Mouse (Mus musculus): ENCODE data around the gene Chrdl1. TPM values are rescaled to one million over a fixed set of nuclear protein-coding genes. Genes with fewer than 3 reads are reported as not detected.

Gene Chrdl1
- total RNA-seq (2014; fragmentation: Nextera tagmentation) = not detected in 2 replicates
- total RNA-seq (2017) = not detected in 2 replicates

DNA sequence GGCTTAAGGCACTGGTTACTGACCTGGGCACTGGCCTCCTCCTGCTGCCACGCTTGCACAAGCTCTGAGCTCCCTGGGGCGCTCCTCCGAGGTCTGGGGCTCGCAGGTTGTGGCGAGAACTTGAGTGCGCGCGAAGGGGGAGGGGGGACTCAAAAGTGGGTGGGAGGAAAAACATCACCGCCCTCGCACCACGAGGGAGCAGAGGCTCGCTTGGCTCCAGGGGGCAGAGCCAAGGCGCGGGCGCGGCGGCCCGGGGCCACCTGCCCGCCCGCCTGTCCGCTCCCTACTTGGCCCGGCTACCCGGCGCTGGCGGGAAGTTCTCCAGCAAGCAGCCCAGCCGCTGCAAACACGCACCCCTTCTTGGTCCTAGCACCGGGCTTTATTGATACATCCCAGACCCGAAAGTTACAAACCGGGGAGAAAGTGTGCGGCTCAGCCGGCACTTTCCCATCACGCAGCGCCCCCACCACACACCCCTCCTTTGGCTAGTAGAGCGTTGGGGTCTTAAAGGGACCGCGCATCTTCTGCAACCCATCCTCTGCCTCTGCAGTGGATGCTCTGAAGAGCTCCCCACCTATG lies at the start of gene Chrdl1:
TSS of gene Chrdl1 (minus strand) at position 472 of the 579 bp plus-strand sequence.
- ATAC-seq (replicated peaks; ENCODE audit: poor library complexity, severe bottlenecking) = no peak; the same call in 1 of the 2 replicates

GRCm38 (mm10) chrX:143442638-143443037 lies 48.6 kb upstream of the Chrdl1 start:
- no peak for ATAC-seq (replicated peaks; ENCODE audit: poor library complexity, severe bottlenecking)

DNA sequence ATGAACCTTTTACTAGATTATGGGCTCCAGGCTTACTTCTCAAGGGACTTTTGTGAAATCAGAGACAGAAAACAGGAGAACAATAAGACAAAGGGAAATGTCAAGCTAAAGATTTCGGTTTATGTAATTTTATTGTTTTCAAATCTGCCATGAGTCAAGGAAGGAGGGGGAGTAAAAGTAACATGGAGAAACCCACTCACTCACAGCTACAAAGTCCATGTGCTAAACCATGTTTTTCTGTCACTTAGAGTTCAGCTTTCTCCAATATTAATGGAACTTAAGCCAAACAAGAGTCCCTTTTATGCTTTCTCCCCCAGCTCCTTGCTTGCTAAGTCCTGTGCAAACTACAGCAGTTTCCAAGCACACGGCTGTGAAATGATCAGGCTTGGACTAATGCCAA lies 10.5 kb upstream of the Chrdl1 start:
- ATAC-seq (replicated peaks; ENCODE audit: poor library complexity, severe bottlenecking) = no peak

GRCm38 (mm10) chrX:143366256-143366959 lies 27.7 kb downstream of the Chrdl1 start:
- no peak for ATAC-seq (replicated peaks; ENCODE audit: poor library complexity, severe bottlenecking)

DNA sequence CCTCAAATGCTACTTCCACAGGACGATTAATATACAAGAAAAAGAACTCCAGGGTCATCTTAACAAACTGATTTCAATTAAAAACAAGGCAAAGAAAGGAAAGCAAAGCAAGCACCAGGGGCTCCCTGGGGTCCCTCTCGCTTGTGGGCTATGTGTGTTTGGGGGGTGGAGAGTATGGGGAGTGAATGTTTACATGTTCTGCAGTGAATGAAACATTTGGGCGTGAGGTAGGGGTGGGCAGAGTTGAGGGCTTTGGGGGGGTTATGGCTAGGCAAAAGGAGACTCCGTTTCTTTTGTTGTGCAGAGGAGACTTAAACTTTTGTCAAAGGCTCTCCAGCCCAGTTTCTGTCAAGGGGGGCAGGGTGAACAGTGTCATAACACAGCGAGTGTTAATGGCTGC lies 46.8 kb downstream of the Chrdl1 start:
- no peak for ATAC-seq (replicated peaks; ENCODE audit: poor library complexity, severe bottlenecking)

DNA sequence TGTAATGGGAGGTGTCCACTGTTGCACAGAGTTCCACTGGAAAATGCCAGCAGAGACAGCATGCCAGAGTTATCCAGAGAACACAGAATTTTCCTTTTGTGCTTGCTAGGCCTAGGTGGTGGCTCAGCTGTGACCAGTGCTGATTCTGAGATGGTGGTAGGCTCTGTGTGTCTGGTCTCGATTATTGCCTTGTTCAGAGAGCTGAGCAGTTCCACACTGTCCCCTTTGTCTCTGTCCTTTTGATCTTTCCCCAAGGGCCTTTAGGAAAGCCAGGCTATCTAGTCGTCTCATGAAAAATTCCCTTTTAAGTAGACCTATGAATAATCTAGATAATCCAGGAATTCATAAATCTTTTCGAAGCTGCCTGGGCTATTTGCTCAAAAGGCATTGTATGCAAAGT lies 47.3 kb downstream of the Chrdl1 start:
- no peak for ATAC-seq (replicated peaks; ENCODE audit: poor library complexity, severe bottlenecking)

DNA sequence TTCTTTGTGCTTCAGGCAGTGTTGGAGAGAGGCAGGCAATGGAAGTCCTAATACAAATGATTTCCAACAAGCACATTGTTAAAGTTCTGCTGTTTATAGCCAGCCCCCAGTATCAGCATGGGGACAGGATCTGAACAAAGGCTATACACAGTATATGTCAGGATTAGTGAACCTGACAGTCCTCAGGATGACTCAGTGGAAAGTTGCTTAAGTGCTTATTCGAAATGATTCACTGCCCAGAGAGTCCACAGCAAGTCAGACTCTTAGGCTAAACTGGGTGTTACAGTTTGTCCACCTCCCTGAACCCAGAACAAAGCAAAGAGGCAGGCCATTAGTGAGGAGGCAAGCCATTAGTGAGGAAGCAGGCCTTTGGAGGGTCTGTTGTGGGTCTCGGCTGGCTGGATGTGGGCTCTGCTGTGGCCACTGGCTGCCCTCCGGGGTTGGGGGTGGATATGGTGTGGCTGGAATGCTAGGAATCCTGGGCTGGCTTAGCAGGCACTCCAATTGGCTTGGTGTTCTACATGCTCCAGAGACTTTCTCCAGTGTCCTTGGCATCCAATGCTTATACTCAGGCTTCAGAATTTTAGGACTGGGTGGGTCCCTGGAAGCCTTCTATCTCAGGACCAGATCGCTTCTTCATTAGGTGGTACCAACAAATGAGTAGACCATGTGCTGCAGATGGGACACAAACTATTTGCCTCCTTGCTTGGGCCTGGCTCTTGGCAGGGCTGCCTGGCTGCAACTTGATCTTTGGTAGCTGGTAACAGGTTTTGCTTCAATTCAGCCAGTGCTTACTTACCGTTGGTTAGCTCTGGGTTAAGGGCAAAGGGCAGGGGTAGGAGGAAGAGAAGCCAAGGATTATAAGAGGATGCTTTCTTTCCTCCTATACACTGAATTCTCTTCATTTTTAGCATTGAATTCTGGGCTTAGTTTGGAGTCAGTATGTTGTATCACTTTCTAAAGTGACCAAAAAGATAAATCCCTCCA lies 49.3 kb downstream of the Chrdl1 start:
- no peak for ATAC-seq (replicated peaks; ENCODE audit: poor library complexity, severe bottlenecking)

DNA sequence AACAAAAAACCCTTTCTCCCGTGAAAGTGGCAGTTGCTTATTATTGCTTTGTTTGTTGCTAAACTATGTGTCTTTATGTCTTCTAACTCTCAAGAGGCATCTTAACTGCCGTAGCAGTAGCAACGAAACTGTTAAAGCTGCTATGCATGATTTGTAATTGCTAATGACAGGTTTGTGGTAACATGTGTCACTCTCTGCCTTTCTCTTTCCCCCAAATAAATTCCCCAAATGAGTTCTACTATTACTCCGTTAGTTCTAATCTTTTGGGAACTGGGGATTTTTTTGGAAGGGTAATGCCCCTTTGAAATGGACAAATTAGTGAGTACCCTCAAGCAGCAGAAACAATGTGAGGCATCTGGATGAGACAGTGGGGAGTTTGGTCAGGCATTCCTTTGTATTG lies 55.9 kb downstream of the Chrdl1 start:
- no peak for ATAC-seq (replicated peaks; ENCODE audit: poor library complexity, severe bottlenecking)

DNA sequence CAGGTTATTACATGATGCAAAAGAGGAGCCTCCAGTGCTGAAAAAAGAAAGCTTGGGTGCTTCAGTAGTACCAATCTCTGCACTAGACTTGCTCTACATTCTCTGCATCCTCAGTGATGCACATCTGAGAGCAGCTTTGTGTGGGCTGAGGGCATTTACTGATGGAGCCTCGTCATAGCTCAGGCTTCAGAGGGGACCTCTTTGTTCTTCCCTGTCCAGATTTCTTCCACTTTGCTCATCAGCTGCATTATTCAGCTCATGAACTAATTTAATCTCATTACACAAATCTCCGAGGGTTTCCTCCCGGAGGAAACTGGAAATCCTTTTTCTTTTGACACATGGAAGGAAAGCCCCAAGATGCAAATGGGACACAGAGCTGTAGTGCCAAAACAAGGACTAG lies 56.5 kb downstream of the Chrdl1 start:
- ATAC-seq (replicated peaks; ENCODE audit: poor library complexity, severe bottlenecking) = no peak

DNA sequence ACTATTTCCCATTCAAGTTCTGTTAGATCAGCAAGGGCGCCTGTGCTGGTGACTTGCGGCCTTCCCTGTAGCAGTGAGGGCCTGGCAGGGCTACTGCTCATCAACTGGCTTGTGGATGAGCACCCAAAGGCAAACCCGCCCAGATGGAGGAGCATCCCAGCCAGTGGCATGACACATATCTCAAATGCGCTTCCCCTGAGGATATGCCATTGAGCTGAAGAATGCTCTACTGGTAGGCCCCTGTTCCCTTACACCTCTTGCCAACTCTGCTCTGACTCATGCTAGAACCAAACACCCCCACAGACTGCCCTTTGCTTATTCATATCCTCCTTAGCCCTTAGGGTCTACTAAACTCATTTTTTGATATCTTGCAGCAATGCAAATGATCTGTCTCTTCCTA lies 57.4 kb downstream of the Chrdl1 start:
- ATAC-seq (replicated peaks; ENCODE audit: poor library complexity, severe bottlenecking) = no peak

GRCm38 (mm10) chrX:143335846-143336245 lies 58.2 kb downstream of the Chrdl1 start:
- ATAC-seq (replicated peaks; ENCODE audit: poor library complexity, severe bottlenecking) = no peak

GRCm38 (mm10) chrX:143313166-143313565 lies 80.9 kb downstream of the Chrdl1 start:
- no peak for ATAC-seq (replicated peaks; ENCODE audit: poor library complexity, severe bottlenecking)

GRCm38 (mm10) chrX:143294726-143295125 lies 99.3 kb downstream of the Chrdl1 start:
- ATAC-seq (replicated peaks; ENCODE audit: poor library complexity, severe bottlenecking) = no peak

DNA sequence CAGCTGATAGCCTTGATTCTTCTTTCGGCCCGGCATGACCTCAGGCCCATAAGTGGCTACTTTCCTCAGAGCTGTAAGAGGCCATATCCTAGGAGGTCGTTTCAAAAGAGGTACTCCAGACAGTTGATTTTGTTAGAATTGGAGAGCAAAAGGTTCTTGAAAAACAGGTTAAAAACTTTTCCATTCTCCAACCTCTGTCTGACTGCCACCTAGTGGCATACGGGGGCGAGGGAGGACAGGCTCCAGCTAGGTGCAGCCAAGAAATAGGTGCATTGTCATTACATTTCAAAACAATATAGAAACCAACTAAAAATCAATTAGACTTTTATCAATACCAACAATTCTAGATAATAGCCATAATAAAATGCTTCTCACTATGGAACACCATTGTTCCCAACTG lies 118.9 kb downstream of the Chrdl1 start:
- no peak for ATAC-seq (replicated peaks; ENCODE audit: poor library complexity, severe bottlenecking)

DNA sequence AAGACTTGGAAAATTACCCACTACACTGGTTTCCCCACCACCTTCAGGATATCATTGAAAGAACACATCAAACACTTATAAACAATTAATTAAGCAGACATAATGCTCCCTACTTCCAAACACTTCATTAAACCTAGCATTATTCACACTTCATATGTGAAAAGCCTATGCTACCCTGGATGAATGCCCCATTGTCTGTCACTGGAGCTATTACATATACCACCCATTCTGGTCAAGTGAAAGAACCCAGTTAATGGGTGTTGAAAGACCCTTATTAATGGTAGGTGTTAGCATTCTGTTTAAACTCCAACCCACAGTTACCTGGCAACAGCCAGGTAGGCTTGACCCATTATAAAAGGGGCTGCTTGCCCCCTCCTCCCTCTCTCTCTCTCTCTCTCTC lies 143.4 kb downstream of the Chrdl1 start:
- no peak for ATAC-seq (replicated peaks; ENCODE audit: poor library complexity, severe bottlenecking)

Other genes starting within 250 kb of the Chrdl1 start
- not detected in 2 replicates for gene Pak3, start 124.3 kb upstream of the Chrdl1 start, total RNA-seq (2014; fragmentation: Nextera tagmentation)
- gene Pak3, start 124.3 kb upstream of the Chrdl1 start, total RNA-seq (2017) = not detected in 2 replicates